Mouse (Mus musculus): ENCODE results near the gene Slc6a4. TPM values are rescaled to one million over a fixed set of nuclear protein-coding genes. Genes with fewer than 3 reads are reported as not detected.

The Slc6a4 gene
- not detected for polyA plus RNA-seq (2017; shearing (Covaris generic))

- ATAC-seq, result no peak
Observed at GRCm38 (mm10) chr11:76997916-76998704, at the start of gene Slc6a4. Slc6a4 (plus strand) TSS chr11:76998603.

- ATAC-seq, result no peak
Observed at GRCm38 (mm10) chr11:76953536-76953935, 44.9 kb upstream of the Slc6a4 start.

GRCm38 (mm10) chr11:76965703-76966102 is 32.7 kb upstream of the Slc6a4 start:
- ATAC-seq, result no peak

- ATAC-seq, result no peak
Observed at GRCm38 (mm10) chr11:76970328-76970727, 28.1 kb upstream of the Slc6a4 start.

- ATAC-seq, result no peak
Observed at GRCm38 (mm10) chr11:76974680-76975319, 23.6 kb upstream of the Slc6a4 start.

- no peak for ATAC-seq
Observed at GRCm38 (mm10) chr11:76981570-76982141, 16.7 kb upstream of the Slc6a4 start.

- no peak for ATAC-seq
Observed at GRCm38 (mm10) chr11:76982415-76982814, 16.0 kb upstream of the Slc6a4 start.

- ATAC-seq, result no peak
Observed at GRCm38 (mm10) chr11:76983641-76984040, 14.8 kb upstream of the Slc6a4 start.

- no peak for ATAC-seq
Observed at GRCm38 (mm10) chr11:76984173-76984572, 14.2 kb upstream of the Slc6a4 start.

- no peak for ATAC-seq
Observed at GRCm38 (mm10) chr11:76990839-76991238, 7.6 kb upstream of the Slc6a4 start.

GRCm38 (mm10) chr11:76992886-76993285 is 5.5 kb upstream of the Slc6a4 start:
- ATAC-seq, result peak; percentile 76

GRCm38 (mm10) chr11:76995966-76996672 is 2.3 kb upstream of the Slc6a4 start:
- no peak for ATAC-seq

GRCm38 (mm10) chr11:76997305-76997704 is 1.1 kb upstream of the Slc6a4 start:
- ATAC-seq, result peak; percentile 48

GRCm38 (mm10) chr11:76998705-76999226 is 363 bp downstream of the Slc6a4 start:
- no peak for ATAC-seq

GRCm38 (mm10) chr11:77000741-77001140 is 2.3 kb downstream of the Slc6a4 start:
- ATAC-seq, result no peak

- ATAC-seq, result no peak
Observed at GRCm38 (mm10) chr11:77002361-77002760, 4.0 kb downstream of the Slc6a4 start.

- ATAC-seq, result no peak
Observed at GRCm38 (mm10) chr11:77005881-77006280, 7.5 kb downstream of the Slc6a4 start.

- ATAC-seq, result no peak
Observed at GRCm38 (mm10) chr11:77006616-77007015, 8.2 kb downstream of the Slc6a4 start.

- no peak for ATAC-seq
Observed at GRCm38 (mm10) chr11:77009069-77010025, 10.9 kb downstream of the Slc6a4 start.

GRCm38 (mm10) chr11:77010762-77011475 is 12.5 kb downstream of the Slc6a4 start:
- ATAC-seq, result no peak

GRCm38 (mm10) chr11:77018046-77018445 is 19.6 kb downstream of the Slc6a4 start:
- no peak for ATAC-seq
